Comparison of ENCODE assay signal across 17 mouse cellular contexts in the genomic region with DNA sequence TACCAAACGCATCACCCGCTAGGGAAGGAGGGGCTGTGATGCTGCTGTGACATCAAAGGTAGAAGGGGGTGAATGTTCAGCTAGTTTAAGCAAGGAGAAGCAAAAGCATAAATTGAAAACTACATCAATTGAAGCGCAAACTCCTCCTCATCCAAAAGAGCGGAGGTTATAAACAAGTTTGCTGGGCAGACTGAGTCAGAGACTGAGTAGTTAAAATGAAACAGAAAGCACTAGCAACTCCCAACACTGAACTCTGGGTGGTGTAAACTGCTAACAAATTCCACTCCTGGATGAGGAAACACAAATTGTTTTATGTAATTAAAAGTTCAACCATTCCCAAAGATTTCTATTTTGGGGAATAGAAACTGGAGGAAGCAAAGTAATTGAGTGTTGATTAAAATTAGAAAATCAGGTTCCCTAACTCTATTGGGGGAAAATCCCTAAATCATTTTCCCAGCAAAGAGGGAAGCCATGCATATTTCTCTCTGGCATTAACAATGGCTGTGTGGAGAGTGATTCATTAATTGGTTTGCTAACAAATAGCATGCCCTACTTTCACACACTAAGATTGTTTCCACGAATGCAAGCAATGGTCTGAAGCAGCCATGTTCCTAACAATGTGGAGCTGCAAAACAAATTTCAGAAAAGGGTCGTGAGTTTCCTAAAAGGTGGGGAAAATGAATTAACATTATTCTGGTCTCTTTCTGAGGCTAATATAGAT. TPM values are rescaled to one million over a fixed set of nuclear protein-coding genes. Genes with fewer than 3 reads are reported as not detected.
A peak's percentile ranks its signal among the peaks of the same experiment; 100 is the strongest.
DNase-seq lines count a peak whose midpoint lies in the region; ATAC-seq and TF ChIP-seq lines count a peak whose summit lies in the region.
"Had no signal": no experiment of that assay in that cellular context is flagged by ENCODE, and none has a peak within 500 bp of the region (broad histone marks: within the 10 kb centered on the region; RNA-seq: fewer than 3 reads in every experiment).

No protein-coding gene starts in this region.

- H3K9ac ChIP-seq in intestine, postnatal 0 days (ENCODE audit: low read depth, low read length): no peak overlapping the region
- no peak overlapping the region for H3K9ac ChIP-seq in intestine, embryonic 16.5 days (ENCODE audit: low read depth, low read length)
- H3K9ac ChIP-seq: midbrain, embryonic 13.5 days; stomach, embryonic 15.5 days had no signal

- H3K27ac ChIP-seq in intestine, postnatal 0 days (ENCODE audit: low read depth, low read length): no peak overlapping the region
- H3K27ac ChIP-seq in intestine, embryonic 16.5 days (ENCODE audit: low read length): no peak overlapping the region
- H3K27ac ChIP-seq: embryonic facial prominence, embryonic 10.5 days; hindbrain, embryonic 10.5 days; midbrain, embryonic 13.5 days; stomach, embryonic 15.5 days had no signal

- H3K36me3 ChIP-seq in intestine, postnatal 0 days (ENCODE audit: control insufficient read depth, insufficient read depth): no peaks in the 10 kb centered on the region
- no peaks in the 10 kb centered on the region for H3K36me3 ChIP-seq in intestine, embryonic 16.5 days (ENCODE audit: control insufficient read depth, insufficient read depth, low read length)
- H3K36me3 ChIP-seq: embryonic facial prominence, embryonic 10.5 days; hindbrain, embryonic 10.5 days; midbrain, embryonic 13.5 days; stomach, embryonic 15.5 days had no signal

- ATAC-seq in intestine, postnatal 0 days: no peak
- no peak for ATAC-seq in intestine, embryonic 16.5 days
- ATAC-seq in megakaryocyte progenitor cell, adult 5-6 weeks (replicated peaks; ENCODE audit: poor library complexity): peak; percentile 33; the same call in 1 of the 2 replicates
- ATAC-seq: midbrain, embryonic 13.5 days had no signal

- H3K9me3 ChIP-seq in intestine, postnatal 0 days (ENCODE audit: control insufficient read depth): no peaks in the 10 kb centered on the region
- H3K9me3 ChIP-seq in intestine, embryonic 16.5 days (ENCODE audit: control insufficient read depth, low read length): no peaks in the 10 kb centered on the region
- H3K9me3 ChIP-seq: embryonic facial prominence, embryonic 10.5 days; hindbrain, embryonic 10.5 days; midbrain, embryonic 13.5 days; stomach, embryonic 15.5 days had no signal

- H3K4me2 ChIP-seq in intestine, postnatal 0 days (replicated peaks; ENCODE audit: low read depth): no peak overlapping the region
- no peak overlapping the region for H3K4me2 ChIP-seq in intestine, embryonic 16.5 days (ENCODE audit: low read depth, low read length)
- H3K4me2 ChIP-seq: liver, embryonic 11.5 days; midbrain, embryonic 13.5 days; stomach, embryonic 15.5 days had no signal

- H3K4me1 ChIP-seq in intestine, postnatal 0 days (replicated peaks; ENCODE audit: control insufficient read depth, insufficient read depth, low read length): no peaks in the 10 kb centered on the region
- peaks cover 2% of the 10 kb centered on the region; the same call in 1 of the 2 replicates for H3K4me1 ChIP-seq in intestine, embryonic 16.5 days (ENCODE audit: control insufficient read depth, insufficient read depth, low read length)
- H3K4me1 ChIP-seq: embryonic facial prominence, embryonic 10.5 days; hindbrain, embryonic 10.5 days; midbrain, embryonic 13.5 days; stomach, embryonic 15.5 days had no signal

- no peak overlapping the region for H3K4me3 ChIP-seq in intestine, postnatal 0 days (ENCODE audit: low read depth, low read length)
- H3K4me3 ChIP-seq in intestine, embryonic 16.5 days (ENCODE audit: low read length): no peak overlapping the region
- H3K4me3 ChIP-seq: embryonic facial prominence, embryonic 10.5 days; hindbrain, embryonic 10.5 days; midbrain, embryonic 13.5 days; stomach, embryonic 15.5 days had no signal

- peak; percentile 44 for DNase-seq in CD4-positive helper T cell, adult 2 months (ENCODE audit: low read depth, low spot score)
- peak; percentile 50 for DNase-seq in NIH3T3 (ENCODE audit: low read depth)
- no peak for DNase-seq in ovary, postnatal 36 days (ENCODE audit: low spot score)
- no peak for DNase-seq in adrenal gland, adult 2 months
- no peak for DNase-seq in cerebellum, postnatal 14 days
- DNase-seq: cerebellum, adult 9-10 months; kidney, adult 11 months; lung, postnatal 14 days; thymus, postnatal 14 days had no signal

- WGBS in intestine, postnatal 0 days: 65% methylated on average over 6 of the region's 6 CpGs
- WGBS in intestine, embryonic 16.5 days: 68% methylated on average over 6 of the region's 6 CpGs

- no peaks in the 10 kb centered on the region for H3K27me3 ChIP-seq in intestine, postnatal 0 days (replicated peaks; ENCODE audit: control insufficient read depth, insufficient read depth, low read length)
- no peaks in the 10 kb centered on the region for H3K27me3 ChIP-seq in intestine, embryonic 16.5 days (replicated peaks; ENCODE audit: control insufficient read depth, insufficient read depth, low read length)
- H3K27me3 ChIP-seq: midbrain, embryonic 13.5 days; stomach, embryonic 15.5 days had no signal

- peak; percentile 54 for TF ChIP-seq CTCF in intestine, postnatal 0 days (IDR thresholded peaks at IDR 0.05; ENCODE audit: low read depth)

RNA-seq across cellular contexts. Expression of gene Tmem243, which starts 41.0 kb away (rescaled TPM):
- polyA plus RNA-seq in intestine, postnatal 0 days (2015; fragmentation: Nextera tagmentation; extraction: Ambion mirVana): 116 and 117 TPM in 2 replicates
- 5.3 and 10.5 TPM in 2 replicates for polyA plus RNA-seq in intestine, embryonic 16.5 days (2015; fragmentation: Nextera tagmentation; extraction: Ambion mirVana)
- total RNA-seq in megakaryocyte progenitor cell, adult 5-6 weeks (2015): 30.1 and 30.4 TPM in 2 replicates
- 18.3 and 19.9 TPM in 2 replicates for total RNA-seq in megakaryocyte progenitor cell, adult 5-6 weeks (2017)
- total RNA-seq in adrenal gland, adult 2 months (2021): 10 to 100 TPM; 27.0 to 53.8 TPM
- polyA plus RNA-seq in adrenal gland, adult 2 months (2012; rRNA removed): 19.6 and 22.5 TPM in 2 replicates

Comparison
In these comparisons a context has a peak if more than half of its experiments do, and no peak if none do; other contexts are left out.
1. DNase-seq: peak in CD4-positive helper T cell, adult 2 months (single experiment) and NIH3T3 (single experiment); none in ovary, postnatal 36 days (single experiment), adrenal gland, adult 2 months (single experiment) and cerebellum, postnatal 14 days (0 of 2).